Mouse (Mus musculus): ENCODE measurements at regions not wholly inside any gene's neighbourhood (a gene's known extent, or its start where the extent isn't known, plus 50 kb on each side); places are given as distances from the start of the nearest gene placed in this dataset.

- no peak for ATAC-seq (replicated peaks; ENCODE audit: low read depth, poor library complexity, severe bottlenecking)
Observed at GRCm38 (mm10) chr16:23686783-23687182, 166.2 kb upstream of the Masp1 start.

GRCm38 (mm10) chr16:23680434-23680833 is 159.8 kb upstream of the Masp1 start:
- peak; percentile 50; the same call in 1 of the 2 replicates for ATAC-seq (replicated peaks; ENCODE audit: low read depth, poor library complexity, severe bottlenecking)

- no peak for ATAC-seq (replicated peaks; ENCODE audit: low read depth, poor library complexity, severe bottlenecking)
Observed at GRCm38 (mm10) chr16:23672375-23672774, 151.8 kb upstream of the Masp1 start.

- ATAC-seq (replicated peaks; ENCODE audit: low read depth, poor library complexity, severe bottlenecking), result no peak
Observed at GRCm38 (mm10) chr16:23670161-23670560, 149.5 kb upstream of the Masp1 start.

GRCm38 (mm10) chr16:23669651-23670050 is 149.0 kb upstream of the Masp1 start:
- no peak for ATAC-seq (replicated peaks; ENCODE audit: low read depth, poor library complexity, severe bottlenecking)

All from common myeloid progenitor, adult 5-6 weeks (primary cell).